Mouse (Mus musculus) neural tube, embryonic 15.5 days (tissue): ENCODE measurements around the gene Aph1c. TPM values are rescaled to one million over a fixed set of nuclear protein-coding genes. Genes with fewer than 3 reads are reported as not detected.
A peak's percentile ranks its signal among the peaks of the same experiment; 100 is the strongest.

ENCODE experiments used
- ATAC-seq: fragments of 200-750 bp; cut with Nextera tagmentation; 2 replicates; pipeline ENCODE4 v1.8.0; 2017; ENCODE audit warnings: mild to moderate bottlenecking, moderate TSS enrichment, moderate library complexity; ENCODE audit not compliant: low FRiP score
- H3K27ac ChIP-seq: fragments of 300-500 bp; sonication (generic); replicated peaks from 2 replicates; pipeline ENCODE4 v1.5.1; 2015; ENCODE audit warnings: mild to moderate bottlenecking, inconsistent platforms
- H3K27me3 ChIP-seq: fragments of 300-500 bp; sonication (generic); replicated peaks from 2 replicates; pipeline ENCODE4 v1.6.1; 2015; ENCODE audit warnings: inconsistent platforms
- H3K36me3 ChIP-seq: fragments of 300-500 bp; sonication (generic); 2 replicates; pipeline ENCODE4 v1.6.1; 2015; ENCODE audit warnings: inconsistent platforms
- H3K4me1 ChIP-seq: fragments of 300-500 bp; sonication (generic); 2 replicates; pipeline ENCODE4 v1.6.1; 2015; ENCODE audit warnings: inconsistent platforms
- H3K4me2 ChIP-seq: fragments of 300-500 bp; sonication (generic); 2 replicates; pipeline ENCODE4 v1.6.1; 2015; ENCODE audit warnings: inconsistent platforms, mild to moderate bottlenecking, moderate library complexity
- H3K4me3 ChIP-seq: fragments of 300-500 bp; sonication (generic); replicated peaks from 2 replicates; pipeline ENCODE4 v1.5.1; 2015; ENCODE audit warnings: mild to moderate bottlenecking, inconsistent platforms
- H3K9ac ChIP-seq: fragments of 300-500 bp; sonication (generic); replicated peaks from 2 replicates; pipeline ENCODE4 v1.6.1; 2015; ENCODE audit warnings: mild to moderate bottlenecking, inconsistent platforms
- H3K9me3 ChIP-seq: fragments of 300-500 bp; sonication (generic); replicated peaks from 2 replicates; pipeline ENCODE4 v1.6.1; 2016; ENCODE audit warnings: inconsistent platforms
- WGBS: fragments of 180-500 bp; shearing (Covaris S2); methylation state at CpG from one replicate; pipeline ENCODE4 v1.1.7; 2015; ENCODE audit warnings: mixed read lengths; 5-methylcytosine and 5-hydroxymethylcytosine counted together
- polyA plus RNA-seq: library from polyadenylated mRNA; unstranded; fragments of >200 nt; fragmentation: Nextera tagmentation; extraction: Ambion mirVana; gene quantifications from 2 replicates; pipeline ENCODE4 v1.2.1, GENCODE M21; 2015

The Aph1c gene
- polyA plus RNA-seq, 1 experiment from 2014 or later, result 4.7 TPM

DNA sequence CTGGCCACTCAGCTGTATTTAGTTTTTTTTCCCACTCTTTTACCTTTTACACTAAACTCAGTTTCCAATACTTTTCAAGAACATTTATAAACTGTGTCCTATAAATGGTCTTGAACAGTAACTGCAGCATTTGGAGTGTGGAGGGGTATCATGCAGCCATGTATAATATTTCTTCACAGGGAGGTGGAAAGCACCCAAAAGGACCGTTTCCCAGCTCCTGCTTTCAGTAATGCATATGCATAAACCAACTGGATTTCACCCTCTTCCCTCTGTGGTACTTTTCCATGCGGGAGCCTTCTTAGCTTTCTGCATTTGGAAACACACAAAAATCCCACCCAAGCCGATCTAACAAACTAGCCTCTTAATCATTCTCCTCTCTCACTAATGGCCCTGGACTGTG is 30.2 kb upstream of the Aph1c start:
- 0 out of 2 replicates have a peak, but pooled peaks cover 5% of the 10 kb centered on the region for H3K36me3 ChIP-seq
- H3K4me2 ChIP-seq, result no peak overlapping the region
- 61% methylated on average over 3 of the region's 3 CpGs for WGBS
- H3K9me3 ChIP-seq, result no peaks in the 10 kb centered on the region
- H3K9ac ChIP-seq, result no peak overlapping the region
- no peak overlapping the region for H3K4me3 ChIP-seq
- H3K4me1 ChIP-seq, result peaks cover 13% of the 10 kb centered on the region
- ATAC-seq, result no peak
- no peak overlapping the region for H3K27ac ChIP-seq
- H3K27me3 ChIP-seq, result no peaks in the 10 kb centered on the region

DNA sequence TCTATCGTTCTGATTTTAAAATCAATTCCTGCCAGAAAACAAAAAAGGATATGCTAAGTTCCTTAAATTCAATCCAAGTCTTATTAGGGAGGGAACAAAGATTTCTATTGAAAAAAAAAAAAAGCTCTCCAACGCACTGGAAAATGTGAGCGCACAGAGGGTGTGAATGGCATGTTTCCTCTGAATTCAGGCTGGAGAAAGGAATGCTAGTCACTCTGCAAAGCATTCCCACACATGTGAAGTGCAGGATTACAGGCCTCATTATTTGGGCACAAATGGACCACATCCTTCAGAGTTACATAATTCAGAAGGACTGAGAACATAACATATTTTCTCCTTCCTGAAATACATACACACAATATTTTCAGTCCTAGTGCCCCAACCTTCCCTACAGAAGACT is 28.9 kb upstream of the Aph1c start:
- peaks cover 13% of the 10 kb centered on the region for H3K4me1 ChIP-seq
- no peak overlapping the region for H3K9ac ChIP-seq
- peak overlapping the region; percentile 18; the same call in 1 of the 2 replicates for H3K27ac ChIP-seq
- no peak overlapping the region for H3K4me3 ChIP-seq
- H3K36me3 ChIP-seq, result peaks cover 13% of the 10 kb centered on the region
- 51% methylated on average over 3 of the region's 3 CpGs for WGBS
- no peaks in the 10 kb centered on the region for H3K27me3 ChIP-seq
- ATAC-seq, result no peak
- H3K9me3 ChIP-seq, result no peaks in the 10 kb centered on the region
- H3K4me2 ChIP-seq, result no peak overlapping the region

DNA sequence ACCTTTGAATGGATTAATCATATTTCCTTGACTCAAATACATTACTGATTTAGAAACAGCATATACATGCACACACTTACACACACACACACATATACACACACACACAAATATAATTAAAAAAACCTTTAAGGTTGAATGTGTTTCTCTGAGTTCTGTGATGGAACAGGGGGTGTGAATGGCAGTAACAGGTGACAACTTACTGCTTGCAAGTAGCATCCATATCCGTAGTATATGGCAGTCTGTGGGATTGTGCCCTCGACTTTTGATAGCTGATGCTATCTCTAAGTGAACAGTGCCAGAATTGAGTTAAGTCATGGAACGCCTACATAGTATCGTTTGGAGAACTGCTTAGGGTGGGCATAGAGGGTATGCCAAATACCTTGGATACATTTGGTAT is 27.7 kb upstream of the Aph1c start:
- Histone ChIP-seq H3K9me3 (no peaks in the 10 kb centered on the region), H3K27ac (no peak overlapping the region), H3K4me1 (peaks cover 13% of the 10 kb centered on the region), H3K4me2 (no peak overlapping the region), H3K27me3 (no peaks in the 10 kb centered on the region), H3K36me3 (peaks cover 13% of the 10 kb centered on the region), H3K9ac (no peak overlapping the region), H3K4me3 (no peak overlapping the region)
- 95% methylated on average over 4 of the region's 4 CpGs for WGBS
- ATAC-seq, result no peak

DNA sequence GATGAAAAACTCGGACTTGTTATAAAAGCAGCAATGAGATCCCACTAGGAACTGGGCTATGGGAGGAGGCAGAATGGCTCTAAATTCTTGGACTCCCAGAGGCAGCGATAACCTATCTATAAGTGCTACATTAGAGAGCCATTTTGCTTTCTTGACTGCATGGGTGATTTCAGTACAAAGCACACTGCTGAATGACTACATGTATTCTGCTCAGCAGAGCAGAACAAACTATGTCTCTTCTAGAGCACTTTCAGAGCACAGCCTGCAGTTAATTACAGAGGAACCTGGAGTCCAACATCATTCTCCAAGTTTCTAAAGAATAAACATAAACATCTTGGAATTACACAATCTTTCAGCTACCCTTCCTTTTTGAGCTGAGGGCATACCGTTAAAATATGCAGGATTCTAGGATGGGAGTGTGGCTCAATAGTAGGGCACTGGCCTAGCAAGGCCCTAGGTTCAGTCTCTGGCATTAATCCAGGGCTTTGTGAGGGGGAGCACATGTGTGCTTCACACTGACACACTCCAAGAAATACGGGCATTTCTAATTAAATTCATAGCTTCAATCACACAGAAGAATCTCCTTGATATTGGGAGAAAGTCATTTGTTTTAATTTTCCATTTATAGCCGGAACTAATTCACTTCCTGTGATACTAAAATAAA is 26.7 kb upstream of the Aph1c start:
- Histone ChIP-seq H3K4me2 (no peak overlapping the region), H3K9me3 (no peaks in the 10 kb centered on the region), H3K4me3 (no peak overlapping the region), H3K36me3 (peaks cover 13% of the 10 kb centered on the region), H3K27me3 (no peaks in the 10 kb centered on the region), H3K9ac (no peak overlapping the region), H3K27ac (no peak overlapping the region), H3K4me1 (peaks cover 13% of the 10 kb centered on the region)
- WGBS, result 37% methylated on average over 5 of the region's 5 CpGs
- no peak for ATAC-seq

DNA sequence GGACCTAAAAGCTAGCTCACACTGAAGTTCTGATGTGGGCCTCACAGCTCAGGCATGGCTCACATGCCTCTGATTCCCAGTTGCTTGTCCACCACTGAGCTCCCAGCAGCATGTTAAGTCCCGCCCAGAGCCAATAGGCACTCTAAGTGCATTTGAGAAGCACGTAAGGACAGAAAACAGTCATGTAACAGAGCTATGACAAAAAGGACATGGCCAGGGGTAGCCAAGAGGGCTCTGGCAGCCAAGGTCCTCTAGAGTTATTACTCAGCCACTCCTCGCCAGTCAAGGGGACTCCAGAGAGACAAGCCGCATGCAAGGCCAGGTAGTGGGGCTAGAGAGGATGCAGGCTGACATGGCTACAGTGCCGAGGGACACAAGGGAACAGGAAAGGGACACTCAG is 25.0 kb upstream of the Aph1c start:
- Histone ChIP-seq H3K36me3 (peaks cover 13% of the 10 kb centered on the region), H3K9ac (no peak overlapping the region), H3K4me1 (peaks cover 8% of the 10 kb centered on the region), H3K4me2 (no peak overlapping the region), H3K27ac (no peak overlapping the region), H3K27me3 (no peaks in the 10 kb centered on the region), H3K4me3 (no peak overlapping the region), H3K9me3 (no peaks in the 10 kb centered on the region)
- ATAC-seq, result no peak
- WGBS, result 91% methylated on average over 5 of the region's 5 CpGs

DNA sequence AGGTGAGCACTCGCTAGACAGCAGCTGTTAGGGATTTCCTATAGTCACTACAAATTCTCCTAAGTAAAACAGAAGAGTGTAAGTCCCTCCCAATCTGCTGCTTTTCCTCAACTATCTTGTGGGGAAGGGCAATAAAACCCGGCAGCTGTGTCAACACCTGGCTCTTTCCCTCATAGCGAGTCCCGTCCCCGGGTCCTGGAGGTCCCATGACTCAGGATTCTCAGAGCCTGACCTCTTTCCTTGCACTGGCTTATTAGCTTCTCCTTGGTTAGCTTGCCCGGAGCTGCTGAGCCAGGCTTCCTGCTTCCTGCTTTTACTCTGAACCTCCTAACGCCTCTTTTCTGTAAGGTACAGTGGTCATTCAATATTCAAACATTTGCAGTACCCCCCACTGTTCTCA is 21.3 kb upstream of the Aph1c start:
- WGBS, result 53% methylated on average over 7 of the region's 7 CpGs
- no peak overlapping the region for H3K4me2 ChIP-seq
- H3K36me3 ChIP-seq, result peaks cover 16% of the 10 kb centered on the region
- H3K4me3 ChIP-seq, result no peak overlapping the region
- H3K27ac ChIP-seq, result no peak overlapping the region
- H3K9ac ChIP-seq, result no peak overlapping the region
- no peak for ATAC-seq
- H3K4me1 ChIP-seq, result peaks cover 2% of the 10 kb centered on the region
- H3K9me3 ChIP-seq, result no peaks in the 10 kb centered on the region
- H3K27me3 ChIP-seq, result no peaks in the 10 kb centered on the region

DNA sequence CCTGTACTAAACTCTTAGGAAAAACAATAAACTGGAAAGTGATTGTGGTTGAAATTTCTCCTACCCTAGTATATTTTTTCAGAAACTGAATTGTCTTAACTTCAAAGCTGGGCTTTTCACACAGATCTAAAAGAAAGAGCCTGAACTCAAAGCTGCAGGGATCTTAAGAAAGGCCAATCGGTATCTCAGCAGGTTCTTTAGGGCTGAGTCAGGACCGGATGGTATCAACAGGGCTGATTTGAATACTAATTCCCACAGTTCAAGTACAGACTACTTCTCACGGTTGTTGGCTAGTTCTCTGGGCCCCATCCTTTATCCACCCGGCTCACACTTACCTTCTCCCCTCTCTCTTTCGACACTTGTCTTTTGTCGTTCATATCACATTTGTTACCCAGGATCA is 18.1 kb upstream of the Aph1c start:
- H3K9ac ChIP-seq, result no peak overlapping the region
- no peaks in the 10 kb centered on the region for H3K9me3 ChIP-seq
- H3K36me3 ChIP-seq, result peaks cover 9% of the 10 kb centered on the region
- H3K4me3 ChIP-seq, result no peak overlapping the region
- no peaks in the 10 kb centered on the region for H3K27me3 ChIP-seq
- 26% methylated on average over 6 of the region's 6 CpGs for WGBS
- H3K27ac ChIP-seq, result no peak overlapping the region
- H3K4me1 ChIP-seq, result no peaks in the 10 kb centered on the region
- H3K4me2 ChIP-seq, result no peak overlapping the region
- no peak for ATAC-seq

DNA sequence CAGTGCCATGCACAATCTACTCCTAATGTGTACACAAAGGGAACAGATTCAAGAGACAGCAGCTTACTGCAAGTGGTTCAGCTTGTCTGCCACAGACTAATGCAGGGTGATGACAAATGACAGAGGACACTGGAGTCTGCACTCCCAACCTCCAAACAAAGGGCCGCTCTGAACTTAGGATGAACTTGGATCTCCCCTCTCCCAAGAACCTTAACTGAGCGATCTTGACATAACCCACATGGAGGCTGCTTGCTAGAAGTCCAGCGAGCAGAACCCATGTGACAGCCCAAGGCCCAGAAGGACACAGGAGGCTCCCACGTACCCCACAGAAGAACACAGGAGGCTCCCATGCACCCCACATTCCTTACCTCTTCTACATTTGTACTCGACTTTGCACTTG is 16.4 kb upstream of the Aph1c start:
- Histone ChIP-seq H3K27me3 (no peaks in the 10 kb centered on the region), H3K4me2 (no peak overlapping the region), H3K9me3 (no peaks in the 10 kb centered on the region), H3K27ac (no peak overlapping the region), H3K9ac (no peak overlapping the region), H3K4me1 (no peaks in the 10 kb centered on the region), H3K36me3 (peaks cover 18% of the 10 kb centered on the region), H3K4me3 (no peak overlapping the region)
- no peak for ATAC-seq
- 78% methylated on average over 5 of the region's 5 CpGs for WGBS

DNA sequence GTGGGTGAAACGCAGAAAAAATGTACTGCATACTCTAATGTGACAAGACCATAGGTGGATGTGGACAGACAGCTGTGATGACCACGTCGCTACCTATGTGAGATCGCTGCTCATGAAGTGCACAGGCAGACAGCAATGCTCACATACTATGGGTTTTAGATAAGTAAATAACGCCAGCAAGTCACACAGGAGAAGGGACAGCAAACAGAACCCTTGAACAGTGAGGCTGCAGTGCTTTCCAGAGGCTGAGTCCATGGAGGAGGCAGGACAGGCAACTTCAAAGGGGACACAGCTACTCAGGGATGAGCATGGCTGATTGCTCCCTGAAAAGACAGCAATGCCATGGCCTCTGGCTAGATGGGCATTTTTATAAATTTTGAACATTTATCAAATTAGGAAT is 12.3 kb upstream of the Aph1c start:
- Histone ChIP-seq H3K4me3 (no peak overlapping the region), H3K9me3 (no peaks in the 10 kb centered on the region), H3K27ac (no peak overlapping the region), H3K36me3 (peaks cover 26% of the 10 kb centered on the region), H3K27me3 (no peaks in the 10 kb centered on the region), H3K4me2 (no peak overlapping the region), H3K4me1 (no peaks in the 10 kb centered on the region), H3K9ac (no peak overlapping the region)
- WGBS, result 98% methylated on average over 5 of the region's 5 CpGs
- no peak for ATAC-seq

DNA sequence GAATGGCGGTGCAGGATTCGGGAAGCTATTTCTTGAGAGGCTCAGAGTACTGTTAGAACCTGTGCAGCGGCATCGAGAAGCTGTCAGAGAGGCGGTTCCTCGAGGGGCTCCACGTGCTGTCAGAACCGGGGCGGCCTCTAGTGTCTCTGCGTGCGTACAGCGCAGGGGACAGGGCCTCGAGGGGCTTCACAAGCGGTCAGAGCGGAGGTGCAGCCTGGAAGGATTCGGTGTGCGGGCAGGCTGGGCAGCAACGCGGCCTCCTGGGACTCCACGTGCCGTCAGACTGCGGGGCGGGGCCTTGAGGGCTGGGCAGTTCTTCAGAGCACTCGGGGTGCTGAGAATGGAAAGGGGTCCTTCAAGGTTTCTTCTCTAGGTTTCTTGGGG is 563 bp upstream of the Aph1c start:
- under 1% methylated on average over 24 of the region's 24 CpGs for WGBS
- no peaks in the 10 kb centered on the region for H3K9me3 ChIP-seq
- H3K4me3 ChIP-seq, result peak overlapping the region; percentile 66
- H3K27me3 ChIP-seq, result peaks cover 3% of the 10 kb centered on the region; the same call in 1 of the 2 replicates
- peak overlapping the region; percentile 51 for H3K9ac ChIP-seq
- peak overlapping the region; percentile 98 for H3K4me2 ChIP-seq
- no peaks in the 10 kb centered on the region for H3K36me3 ChIP-seq
- peak; percentile 83 for ATAC-seq
- H3K27ac ChIP-seq, result peak overlapping the region; percentile 66
- H3K4me1 ChIP-seq, result peaks cover 15% of the 10 kb centered on the region

DNA sequence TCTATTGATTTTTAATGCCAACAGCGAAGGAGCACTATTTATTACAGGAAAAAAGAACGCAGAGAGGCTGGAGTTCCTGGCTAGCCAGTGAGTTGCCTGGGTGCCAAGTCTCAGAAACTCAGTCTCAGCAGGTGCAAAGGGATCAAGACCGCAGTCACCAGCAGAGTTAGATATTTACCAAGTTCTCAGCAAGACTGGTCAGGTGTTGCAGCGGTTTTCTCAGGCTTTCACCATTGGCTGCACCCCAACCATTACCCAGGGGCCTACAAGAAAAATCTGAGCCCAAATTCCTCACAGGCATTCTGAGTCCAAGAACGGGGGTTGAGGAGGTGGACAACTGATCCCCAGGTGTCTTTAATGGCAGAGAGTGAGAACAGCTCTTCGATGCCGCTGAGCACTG is 675 bp downstream of the Aph1c start:
- Histone ChIP-seq H3K9me3 (no peaks in the 10 kb centered on the region), H3K4me3 (peak overlapping the region; percentile 66), H3K9ac (no peak overlapping the region), H3K4me1 (peaks cover 15% of the 10 kb centered on the region), H3K27ac (no peak overlapping the region), H3K27me3 (peaks cover 3% of the 10 kb centered on the region; the same call in 1 of the 2 replicates), H3K36me3 (no peaks in the 10 kb centered on the region), H3K4me2 (peak overlapping the region; percentile 98)
- ATAC-seq, result no peak
- WGBS, result 18% methylated on average over 7 of the region's 7 CpGs

DNA sequence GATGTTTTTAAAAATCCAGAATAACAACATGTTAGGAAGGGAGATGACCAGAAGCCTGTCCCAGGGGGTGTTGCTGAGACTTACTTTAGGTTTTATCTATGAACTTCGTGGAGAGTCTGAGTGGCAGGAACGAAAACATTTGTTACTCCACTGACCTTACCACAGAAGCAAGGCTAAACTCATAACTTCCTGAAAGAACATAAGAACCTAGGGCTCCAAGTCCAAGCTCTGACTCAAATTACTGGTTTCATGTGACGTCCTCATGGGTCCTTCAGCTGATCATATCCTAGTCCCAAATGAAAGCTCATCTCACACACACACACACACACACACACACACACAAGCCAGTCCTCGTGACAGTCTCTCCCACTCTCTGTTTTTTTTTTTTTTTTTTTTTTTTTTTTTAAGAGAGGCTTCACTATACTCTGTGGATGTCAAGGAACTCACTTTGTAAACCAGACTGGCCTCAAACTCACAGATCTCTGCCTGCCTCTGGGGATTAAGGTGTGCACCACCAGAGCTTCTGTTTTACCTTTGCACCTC is 2.1 kb downstream of the Aph1c start:
- no peak overlapping the region for H3K27ac ChIP-seq
- no peak overlapping the region for H3K4me3 ChIP-seq
- no peaks in the 10 kb centered on the region for H3K9me3 ChIP-seq
- WGBS, result 72% methylated on average over 4 of the region's 4 CpGs
- H3K9ac ChIP-seq, result no peak overlapping the region
- H3K4me1 ChIP-seq, result peaks cover 15% of the 10 kb centered on the region
- H3K27me3 ChIP-seq, result peaks cover 3% of the 10 kb centered on the region; the same call in 1 of the 2 replicates
- H3K4me2 ChIP-seq, result no peak overlapping the region
- no peak for ATAC-seq
- no peaks in the 10 kb centered on the region for H3K36me3 ChIP-seq
